Mouse (Mus musculus) small intestine, adult 2 months (tissue): ENCODE measurements around the gene Rps6ka3.

Experiments used
- CTCF ChIP-seq: fragments of 200-500 bp; IDR thresholded peaks from 2 replicates; pipeline ENCODE4 v1.5.1; 2012; ENCODE audit warnings: low read depth, mild to moderate bottlenecking, control low read depth, inconsistent platforms, low read length, moderate library complexity, mixed read lengths; ENCODE audit not compliant: insufficient replicate concordance, insufficient read length; ENCODE audit errors: extremely low read depth
- POLR2A ChIP-seq: fragments of 200-500 bp; IDR thresholded peaks from 2 replicates; pipeline ENCODE4 v1.6.1; 2012; ENCODE audit warnings: low read depth, mild to moderate bottlenecking, control low read depth, inconsistent platforms, low read length, moderate library complexity

- TF ChIP-seq CTCF (no peak), POLR2A (no peak)
These were observed 931 bp downstream of the Rps6ka3 start for GRCm38 (mm10) chrX:159210892-159211583.
